Mouse (Mus musculus): ENCODE results near the gene Colca2. TPM values are rescaled to one million over a fixed set of nuclear protein-coding genes. Genes with fewer than 3 reads are reported as not detected.

Gene Colca2
- polyA plus RNA-seq, 1 experiment from 2014 or later, result 0.56 TPM

DNA sequence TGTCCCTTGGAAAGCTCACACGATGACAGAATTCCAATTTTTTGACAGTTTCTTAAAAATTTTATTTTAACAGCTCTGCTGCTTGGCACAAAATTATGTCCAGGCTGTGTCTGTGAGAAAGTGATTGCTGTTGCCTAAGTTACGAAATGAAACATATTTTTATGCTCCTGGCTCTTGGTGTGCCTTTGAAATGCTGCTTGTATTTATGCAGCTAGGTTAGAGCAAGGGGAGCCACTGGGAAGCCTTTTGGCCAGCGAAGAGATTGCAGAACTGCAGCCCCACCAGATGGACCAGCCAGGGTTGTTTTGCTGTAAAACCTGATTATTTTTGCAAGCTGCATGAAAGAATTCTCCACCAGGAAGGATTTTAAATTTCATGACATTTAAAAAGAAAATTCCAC lies 26.8 kb upstream of the Colca2 start:
- no peaks in the 10 kb centered on the region for H3K4me1 ChIP-seq (replicated peaks)
- no peaks in the 10 kb centered on the region for H3K9me3 ChIP-seq
- no peak for ATAC-seq (ENCODE audit: low read depth)
- H3K36me3 ChIP-seq, result no peaks in the 10 kb centered on the region
- H3K4me2 ChIP-seq, result no peak overlapping the region
- H3K27ac ChIP-seq (replicated peaks), result no peak overlapping the region
- H3K4me3 ChIP-seq, result no peak overlapping the region
- 67% methylated on average over 3 of the region's 3 CpGs for WGBS
- no peaks in the 10 kb centered on the region for H3K27me3 ChIP-seq
- no peak overlapping the region for H3K9ac ChIP-seq

GRCm38 (mm10) chr9:51303980-51304379 lies 25.6 kb upstream of the Colca2 start:
- Histone ChIP-seq H3K4me1 (replicated peaks) (no peaks in the 10 kb centered on the region), H3K36me3 (no peaks in the 10 kb centered on the region), H3K4me3 (no peak overlapping the region), H3K4me2 (no peak overlapping the region), H3K9me3 (no peaks in the 10 kb centered on the region), H3K9ac (no peak overlapping the region), H3K27ac (replicated peaks) (no peak overlapping the region), H3K27me3 (no peaks in the 10 kb centered on the region)
- no peak for ATAC-seq (ENCODE audit: low read depth)
- WGBS, result 86% methylated on average over 5 of the region's 5 CpGs

- no peak overlapping the region for H3K9ac ChIP-seq
- H3K4me1 ChIP-seq (replicated peaks), result peaks cover 3% of the 10 kb centered on the region; the same call in 1 of the 2 replicates
- ATAC-seq (ENCODE audit: low read depth), result no peak
- H3K4me3 ChIP-seq, result no peak overlapping the region
- H3K9me3 ChIP-seq, result no peaks in the 10 kb centered on the region
- H3K27ac ChIP-seq (replicated peaks), result no peak overlapping the region
- 79% methylated on average over 8 of the region's 8 CpGs for WGBS
- H3K27me3 ChIP-seq, result no peaks in the 10 kb centered on the region
- no peak overlapping the region for H3K4me2 ChIP-seq
- no peaks in the 10 kb centered on the region for H3K36me3 ChIP-seq
Observed at GRCm38 (mm10) chr9:51293541-51293940, 15.2 kb upstream of the Colca2 start.

GRCm38 (mm10) chr9:51292674-51293073 lies 14.3 kb upstream of the Colca2 start:
- 37% methylated on average over 4 of the region's 4 CpGs for WGBS
- peak; percentile 61; the same call in 1 of the 2 replicates for ATAC-seq (ENCODE audit: low read depth)
- H3K4me1 ChIP-seq (replicated peaks), result peaks cover 3% of the 10 kb centered on the region; the same call in 1 of the 2 replicates
- H3K9me3 ChIP-seq, result no peaks in the 10 kb centered on the region
- no peak overlapping the region for H3K4me2 ChIP-seq
- H3K9ac ChIP-seq, result no peak overlapping the region
- H3K36me3 ChIP-seq, result no peaks in the 10 kb centered on the region
- no peak overlapping the region for H3K4me3 ChIP-seq
- no peak overlapping the region for H3K27ac ChIP-seq (replicated peaks)
- no peaks in the 10 kb centered on the region for H3K27me3 ChIP-seq

DNA sequence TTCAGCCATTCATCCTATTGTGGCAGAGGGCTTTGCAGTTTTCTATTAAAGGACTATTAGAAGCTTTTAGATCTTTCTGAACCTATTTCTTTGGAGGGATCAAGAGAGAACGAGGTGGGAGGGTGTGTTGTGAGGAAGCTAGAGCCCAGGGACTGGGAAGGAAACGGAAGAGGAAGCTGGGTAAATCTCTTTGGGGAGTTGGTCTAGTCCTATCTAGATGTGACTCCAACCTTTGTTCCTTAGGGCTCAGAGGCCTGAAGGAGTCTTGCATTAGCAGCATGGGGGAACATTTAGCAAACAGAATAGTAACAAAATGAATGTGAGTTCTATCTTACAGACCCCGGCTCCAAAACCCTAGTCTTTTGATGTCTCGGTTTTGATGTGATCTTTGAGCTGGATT lies 12.6 kb upstream of the Colca2 start:
- WGBS, result 78% methylated on average over 4 of the region's 4 CpGs
- Histone ChIP-seq H3K9ac (no peak overlapping the region), H3K9me3 (no peaks in the 10 kb centered on the region), H3K27ac (replicated peaks) (no peak overlapping the region), H3K36me3 (no peaks in the 10 kb centered on the region), H3K4me2 (no peak overlapping the region), H3K4me1 (replicated peaks) (peaks cover 3% of the 10 kb centered on the region; the same call in 1 of the 2 replicates), H3K27me3 (no peaks in the 10 kb centered on the region), H3K4me3 (no peak overlapping the region)
- ATAC-seq (ENCODE audit: low read depth), result no peak

DNA sequence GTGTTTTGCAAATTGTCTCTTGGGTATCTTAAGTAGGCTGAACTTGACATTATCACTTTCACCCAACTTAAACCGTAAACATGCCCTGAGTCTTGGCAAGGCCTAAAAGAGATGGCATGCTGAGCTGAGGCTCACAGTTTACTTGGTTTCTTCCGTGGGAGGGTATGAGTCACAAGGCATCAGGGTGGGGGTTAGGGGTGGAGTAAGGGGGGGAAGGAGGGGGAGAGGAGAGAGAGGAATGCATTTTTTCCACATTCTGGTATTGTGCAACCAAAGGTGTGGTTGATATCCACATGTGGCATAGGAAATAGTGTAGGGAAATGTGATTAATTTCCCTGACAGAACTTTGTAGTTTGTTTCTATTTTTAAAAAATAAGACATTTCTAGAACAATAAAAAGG lies 7.7 kb upstream of the Colca2 start:
- 61% methylated on average over 2 of the region's 2 CpGs for WGBS
- ATAC-seq (ENCODE audit: low read depth), result no peak
- H3K27ac ChIP-seq (replicated peaks), result no peak overlapping the region

GRCm38 (mm10) chr9:51277834-51278498 lies 403 bp downstream of the Colca2 start:
- peaks cover 40% of the 10 kb centered on the region for H3K27me3 ChIP-seq
- H3K4me2 ChIP-seq, result peak overlapping the region; percentile 78
- ATAC-seq (ENCODE audit: low read depth), result peak; percentile 49
- 24% methylated on average over 13 of the region's 13 CpGs for whole genome bisulfite sequencing
- peaks cover 17% of the 10 kb centered on the region for H3K4me1 ChIP-seq (replicated peaks)
- no peak overlapping the region for H3K27ac ChIP-seq (replicated peaks)
- no peaks in the 10 kb centered on the region for H3K9me3 ChIP-seq
- peak overlapping the region; percentile 66; the same call in 1 of the 2 replicates for H3K9ac ChIP-seq
- H3K4me3 ChIP-seq, result peak overlapping the region; percentile 46
- no peaks in the 10 kb centered on the region for H3K36me3 ChIP-seq

More for the DNA sequence above, 7.7 kb upstream of the Colca2 start:
- no peaks in the 10 kb centered on the region for H3K9me3 ChIP-seq
- H3K4me3 ChIP-seq, result no peak overlapping the region
- no peaks in the 10 kb centered on the region for H3K36me3 ChIP-seq
- H3K4me2 ChIP-seq, result no peak overlapping the region
- 0 out of 2 replicates have a peak, but pooled peaks cover under 1% of the 10 kb centered on the region for H3K27me3 ChIP-seq
- no peak overlapping the region for H3K9ac ChIP-seq
- no peaks in the 10 kb centered on the region for H3K4me1 ChIP-seq (replicated peaks)

GRCm38 (mm10) chr9:51274678-51275077 lies 3.7 kb downstream of the Colca2 start:
- Histone ChIP-seq H3K4me1 (replicated peaks) (peaks cover 17% of the 10 kb centered on the region), H3K4me2 (no peak overlapping the region), H3K9me3 (no peaks in the 10 kb centered on the region), H3K9ac (no peak overlapping the region), H3K27me3 (peaks cover 31% of the 10 kb centered on the region), H3K27ac (replicated peaks) (no peak overlapping the region), H3K36me3 (no peaks in the 10 kb centered on the region), H3K4me3 (no peak overlapping the region)
- ATAC-seq (ENCODE audit: low read depth), result no peak
- WGBS, result 43% methylated on average over 4 of the region's 4 CpGs

- Histone ChIP-seq H3K4me3 (no peak overlapping the region), H3K9ac (no peak overlapping the region), H3K4me2 (no peak overlapping the region), H3K4me1 (replicated peaks) (peaks cover 12% of the 10 kb centered on the region), H3K27me3 (peaks cover 21% of the 10 kb centered on the region), H3K9me3 (no peaks in the 10 kb centered on the region), H3K36me3 (no peaks in the 10 kb centered on the region), H3K27ac (replicated peaks) (no peak overlapping the region)
- no peak for ATAC-seq (ENCODE audit: low read depth)
- 64% methylated on average over 9 of the region's 9 CpGs for WGBS
Observed at GRCm38 (mm10) chr9:51273581-51274154, 4.7 kb downstream of the Colca2 start.

DNA sequence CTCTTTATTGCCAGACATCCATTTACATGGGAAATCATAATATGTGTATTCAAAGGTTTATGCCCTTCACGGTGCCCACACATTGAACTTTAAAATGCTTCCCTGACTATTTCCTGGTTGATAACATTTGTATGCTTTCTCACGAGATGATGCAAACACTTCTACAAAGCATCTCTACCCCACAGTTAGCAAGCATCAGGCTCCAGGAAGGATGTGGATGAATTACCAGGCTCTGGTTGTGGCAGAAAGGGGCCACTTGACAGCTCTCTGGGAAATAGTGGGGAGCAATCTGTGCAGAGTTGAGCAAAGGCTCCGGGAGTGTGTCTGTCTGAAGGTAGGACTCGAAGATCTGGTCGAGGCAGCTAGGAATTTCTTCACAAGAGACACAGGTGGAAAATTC lies 6.3 kb downstream of the Colca2 start:
- H3K27ac ChIP-seq (replicated peaks), result no peak overlapping the region
- 0 out of 2 replicates have a peak, but pooled peaks cover 3% of the 10 kb centered on the region for H3K4me1 ChIP-seq (replicated peaks)
- no peak overlapping the region for H3K4me2 ChIP-seq
- 81% methylated on average over 5 of the region's 5 CpGs for WGBS
- peaks cover 7% of the 10 kb centered on the region for H3K27me3 ChIP-seq
- no peaks in the 10 kb centered on the region for H3K9me3 ChIP-seq
- ATAC-seq (ENCODE audit: low read depth), result no peak
- no peak overlapping the region for H3K9ac ChIP-seq
- no peak overlapping the region for H3K4me3 ChIP-seq
- H3K36me3 ChIP-seq, result no peaks in the 10 kb centered on the region

- Histone ChIP-seq H3K9me3 (no peaks in the 10 kb centered on the region), H3K4me2 (no peak overlapping the region), H3K27ac (replicated peaks) (no peak overlapping the region), H3K9ac (no peak overlapping the region), H3K36me3 (no peaks in the 10 kb centered on the region), H3K4me1 (replicated peaks) (0 out of 2 replicates have a peak, but pooled peaks cover 3% of the 10 kb centered on the region), H3K4me3 (no peak overlapping the region), H3K27me3 (peaks cover 3% of the 10 kb centered on the region)
- ATAC-seq (ENCODE audit: low read depth), result no peak
- 73% methylated on average over 8 of the region's 8 CpGs for WGBS
Observed at GRCm38 (mm10) chr9:51271073-51271472, 7.3 kb downstream of the Colca2 start.

DNA sequence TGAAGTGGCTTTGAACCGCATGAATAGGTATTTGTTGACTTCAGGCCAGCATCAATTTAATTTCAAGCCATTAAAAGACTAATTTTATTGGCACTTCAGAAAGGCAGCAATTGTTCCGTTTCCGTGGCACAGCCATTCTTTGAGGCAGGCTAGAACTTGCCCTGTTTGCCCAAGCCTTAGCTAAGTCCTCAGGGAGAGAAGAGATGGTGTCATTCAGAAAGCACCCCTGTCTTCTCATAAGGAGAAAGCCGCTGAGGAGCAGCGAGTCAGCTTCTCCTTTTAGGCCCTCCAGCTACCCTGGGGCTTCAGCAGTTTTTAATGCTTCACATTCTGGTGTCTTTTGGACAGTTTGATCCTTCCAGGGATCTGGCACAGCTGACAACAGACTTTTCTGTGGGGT lies 9.5 kb downstream of the Colca2 start:
- H3K9me3 ChIP-seq, result no peaks in the 10 kb centered on the region
- no peak overlapping the region for H3K4me2 ChIP-seq
- ATAC-seq (ENCODE audit: low read depth), result no peak
- H3K27me3 ChIP-seq, result peaks cover 3% of the 10 kb centered on the region
- no peaks in the 10 kb centered on the region for H3K36me3 ChIP-seq
- no peak overlapping the region for H3K4me3 ChIP-seq
- no peak overlapping the region for H3K27ac ChIP-seq (replicated peaks)
- WGBS, result 64% methylated on average over 5 of the region's 5 CpGs
- H3K4me1 ChIP-seq (replicated peaks), result 0 out of 2 replicates have a peak, but pooled peaks cover 3% of the 10 kb centered on the region
- H3K9ac ChIP-seq, result no peak overlapping the region

All from neural tube, embryonic 13.5 days (tissue).